Mouse (Mus musculus): ENCODE measurements around the gene Rapgef2.
A peak's percentile ranks its signal among the peaks of the same experiment; 100 is the strongest.
"Not testable (repeated sequence)": the region's sequence is repeated elsewhere in the genome, so short reads cannot be mapped to it uniquely, and the experiment has no call there.

The Rapgef2 gene

GRCm38 (mm10) chr3:79230718-79231117, 55.6 kb downstream of the Rapgef2 start:
- DNase-seq, result no peak

- no peak for DNase-seq
These were observed 56.8 kb downstream of the Rapgef2 start for GRCm38 (mm10) chr3:79229546-79229945.

- no peak for DNase-seq
These were observed 58.0 kb downstream of the Rapgef2 start for GRCm38 (mm10) chr3:79228304-79228703.

GRCm38 (mm10) chr3:79227356-79228088, 58.8 kb downstream of the Rapgef2 start:
- DNase-seq, result no peak

GRCm38 (mm10) chr3:79226807-79227206, 59.5 kb downstream of the Rapgef2 start:
- not testable (repeated sequence) for DNase-seq

- DNase-seq, result no peak
These were observed 60.4 kb downstream of the Rapgef2 start for GRCm38 (mm10) chr3:79225888-79226287.

GRCm38 (mm10) chr3:79224352-79224751, 62.0 kb downstream of the Rapgef2 start:
- no peak for DNase-seq

GRCm38 (mm10) chr3:79223281-79223680, 63.0 kb downstream of the Rapgef2 start:
- no peak for DNase-seq

- no peak for DNase-seq
These were observed 63.9 kb downstream of the Rapgef2 start for GRCm38 (mm10) chr3:79222192-79222960.

- peak; percentile 60 for DNase-seq
These were observed 64.8 kb downstream of the Rapgef2 start for GRCm38 (mm10) chr3:79221296-79222191.

- no peak for DNase-seq
These were observed 67.0 kb downstream of the Rapgef2 start for GRCm38 (mm10) chr3:79219144-79219930.

GRCm38 (mm10) chr3:79218566-79219051, 67.7 kb downstream of the Rapgef2 start:
- no peak for DNase-seq

GRCm38 (mm10) chr3:79210243-79210642, 76.1 kb downstream of the Rapgef2 start:
- DNase-seq, result no peak

- DNase-seq, result no peak
These were observed 79.1 kb downstream of the Rapgef2 start for GRCm38 (mm10) chr3:79207216-79207615.

GRCm38 (mm10) chr3:79206524-79206923, 79.8 kb downstream of the Rapgef2 start:
- DNase-seq, result no peak

- DNase-seq, result no peak
These were observed 80.3 kb downstream of the Rapgef2 start for GRCm38 (mm10) chr3:79205981-79206380.

- no peak for DNase-seq
These were observed 81.2 kb downstream of the Rapgef2 start for GRCm38 (mm10) chr3:79205112-79205511.

GRCm38 (mm10) chr3:79204261-79204660, 82.1 kb downstream of the Rapgef2 start:
- DNase-seq, result no peak

- DNase-seq, result no peak
These were observed 82.5 kb downstream of the Rapgef2 start for GRCm38 (mm10) chr3:79203821-79204220.

GRCm38 (mm10) chr3:79203178-79203577, 83.1 kb downstream of the Rapgef2 start:
- DNase-seq, result peak; percentile 38

GRCm38 (mm10) chr3:79202275-79203153, 83.8 kb downstream of the Rapgef2 start:
- DNase-seq, result peak; percentile 64

Data from cerebellum, adult 11 months (tissue).